Mouse (Mus musculus): Measurements from ENCODE around the gene Stxbp2. TPM values are rescaled to one million over a fixed set of nuclear protein-coding genes. Genes with fewer than 3 reads are reported as not detected.

The Stxbp2 gene
- total RNA-seq, 2 experiments from 2014 or later: 7.7 to 10.1 TPM

DNA sequence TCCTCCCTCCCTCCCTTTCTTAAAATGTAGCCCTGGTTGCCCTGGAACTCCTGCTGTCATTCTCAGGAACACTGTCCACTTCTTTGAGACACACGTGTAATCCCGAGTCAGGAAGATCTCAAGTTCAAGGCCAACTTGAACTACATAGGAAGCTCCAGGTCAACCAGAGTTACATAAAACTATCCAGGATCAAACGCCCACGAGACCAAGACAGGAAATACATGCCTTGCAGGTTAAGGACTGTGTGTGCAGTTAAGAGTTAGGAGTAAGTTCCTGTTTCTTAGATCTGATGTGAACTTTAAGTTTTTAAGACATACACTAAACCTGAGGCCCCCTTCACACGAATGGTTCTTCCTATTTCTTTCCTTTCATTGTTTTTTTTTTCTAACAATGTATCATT, 3.8 kb upstream of the Stxbp2 start:
- intact Hi-C loops (cut with DNase I): loop anchor here (10.0 kb wide), 1 partner anchor 162 kb away; the partner anchor contains the start of gene Pex11g
- DNase-seq: no peak

DNA sequence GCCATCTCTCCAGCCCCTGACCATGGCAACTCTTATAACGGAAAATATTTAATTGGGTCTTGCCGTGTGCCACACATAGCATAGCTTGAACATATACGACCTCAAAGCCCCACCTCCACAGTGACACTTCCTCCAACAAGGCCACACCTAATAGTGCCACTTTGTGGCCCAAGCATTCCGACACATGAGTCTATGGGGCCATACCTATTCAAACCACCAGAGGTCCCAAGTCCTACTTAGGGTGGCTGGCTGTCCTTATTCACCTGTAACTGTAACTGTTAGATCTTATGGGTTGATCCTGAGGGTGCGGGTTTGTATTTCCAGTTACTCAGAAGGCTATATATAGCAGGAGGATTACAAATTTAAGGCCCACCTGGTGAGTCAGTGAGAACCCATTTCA, 2.7 kb upstream of the Stxbp2 start:
- intact Hi-C loops (cut with DNase I): loop anchor here (10.0 kb wide), 1 partner anchor 163 kb away; the partner anchor contains the start of gene Pex11g
- peak in 1 of 2 experiments; percentile 30 for DNase-seq

DNA sequence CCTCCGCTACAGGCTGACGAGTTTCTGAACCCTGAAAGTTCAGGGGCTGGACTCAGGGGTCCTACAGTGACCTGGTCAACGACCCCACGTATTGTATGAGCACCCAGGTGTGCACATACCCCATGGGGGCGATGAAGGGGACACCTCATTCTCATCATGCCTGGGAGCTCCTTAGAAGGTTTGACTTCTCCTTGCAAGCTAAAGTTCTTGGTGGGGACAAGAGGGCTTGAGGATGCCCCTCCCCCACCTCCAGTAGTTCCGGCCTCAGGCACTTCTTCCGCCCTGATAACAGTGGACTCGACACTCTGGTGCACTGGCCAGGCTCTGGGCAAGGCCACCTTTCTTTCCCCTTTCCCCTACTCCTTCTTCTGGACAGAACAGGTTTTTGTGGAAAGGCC, 722 bp downstream of the Stxbp2 start:
- intact Hi-C loops (cut with DNase I): no loop called here

DNA sequence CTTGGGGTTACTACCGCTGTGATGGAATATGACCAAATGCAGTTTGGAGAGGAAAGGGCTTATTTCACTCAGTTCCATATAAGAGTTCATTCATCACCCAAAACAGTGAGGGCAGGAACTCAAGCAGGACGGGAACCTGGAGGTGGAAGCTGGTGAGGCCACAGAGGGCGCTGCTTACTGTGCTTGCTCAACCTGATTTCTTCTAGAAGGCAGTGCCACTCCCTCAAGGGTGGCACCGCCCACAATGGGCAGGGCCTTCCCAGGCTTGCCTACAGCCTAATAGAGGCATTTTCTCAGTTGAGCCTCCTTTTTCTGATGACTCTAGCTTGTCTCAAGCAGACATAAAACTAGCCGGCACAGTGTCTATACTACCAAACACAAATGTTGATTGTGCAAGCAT, 15.0 kb downstream of the Stxbp2 start:
- DNase-seq: peak in 1 of 2 experiments; percentile 36
- intact Hi-C loops (cut with DNase I): no loop called here

More for the DNA sequence above, 722 bp downstream of the Stxbp2 start:
- no peak for DNase-seq

DNA sequence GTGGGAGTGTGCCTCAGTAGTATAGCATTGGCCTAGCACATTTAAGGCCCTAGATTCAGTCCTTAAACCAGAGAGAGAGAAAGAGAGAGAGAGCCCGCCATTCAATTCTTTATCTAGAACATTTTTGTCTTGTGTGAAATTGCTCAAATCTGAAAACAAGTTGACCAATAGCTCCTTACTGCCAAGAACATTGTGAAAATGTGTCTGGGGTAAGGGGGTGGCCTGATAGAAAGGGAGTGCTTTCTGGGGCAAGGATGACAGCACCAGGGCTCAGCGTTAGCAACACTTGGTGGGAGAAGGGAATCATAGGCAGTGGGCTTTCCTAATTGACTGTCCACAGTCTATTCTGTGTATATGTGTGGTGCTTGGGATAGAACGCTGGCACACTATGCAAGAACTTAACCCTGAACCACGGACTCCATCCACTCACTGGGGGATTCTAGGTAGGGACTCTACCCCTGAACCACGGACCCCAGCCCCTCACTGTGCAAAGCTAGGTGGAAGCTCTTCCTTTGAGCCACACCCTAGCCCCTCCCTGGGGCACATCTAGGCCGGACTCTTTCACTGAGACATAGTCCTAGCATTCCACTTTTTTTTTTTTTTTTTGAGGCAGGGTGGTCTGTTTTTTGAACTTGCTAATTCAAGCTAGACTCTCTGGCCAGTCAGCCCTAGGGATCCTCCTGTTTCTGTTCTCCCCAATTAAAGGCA, 16.2 kb downstream of the Stxbp2 start:
- DNase-seq: no peak
- intact Hi-C loops (cut with DNase I): no loop called here

DNA sequence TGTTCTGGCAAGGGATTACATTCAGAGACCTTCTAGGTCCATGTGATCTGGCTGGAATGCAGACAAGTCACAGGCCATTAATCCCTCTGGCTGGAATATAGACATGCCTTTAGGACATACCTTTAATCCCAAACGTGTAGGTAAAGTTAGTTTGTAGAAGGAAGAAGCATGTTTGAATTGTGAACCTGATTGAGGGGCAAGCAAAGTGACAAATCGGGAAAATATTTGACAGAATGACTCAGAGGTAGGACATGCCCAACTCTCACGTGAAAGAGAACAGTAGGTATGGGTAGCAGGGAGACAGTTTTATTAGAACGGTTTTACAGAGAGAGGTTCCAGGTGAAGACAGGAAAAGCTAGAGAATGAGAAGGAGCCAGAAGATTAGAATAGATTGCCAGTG, 16.8 kb downstream of the Stxbp2 start:
- no peak for DNase-seq
- intact Hi-C loops (cut with DNase I): no loop called here

DNA sequence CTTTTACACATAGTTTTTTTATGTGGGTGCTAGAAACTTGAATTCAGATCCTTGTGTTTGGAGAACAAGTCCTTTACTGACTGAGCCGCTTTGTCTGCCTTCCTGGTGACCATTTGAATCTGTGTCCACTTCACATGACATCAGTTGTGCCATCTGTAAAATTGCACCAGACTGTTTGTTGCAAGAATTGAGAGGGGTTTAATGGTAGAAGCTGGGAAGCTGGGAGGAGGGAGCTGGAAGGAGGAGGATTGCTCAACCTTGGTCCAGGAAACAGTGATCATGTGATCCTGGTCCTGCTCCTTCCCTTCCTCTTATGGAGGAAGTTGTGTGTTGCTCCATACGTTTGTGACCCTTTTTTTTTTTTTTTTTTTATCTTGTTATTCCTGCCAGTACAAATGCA, 17.5 kb downstream of the Stxbp2 start:
- intact Hi-C loops (cut with DNase I): no loop called here

DNA sequence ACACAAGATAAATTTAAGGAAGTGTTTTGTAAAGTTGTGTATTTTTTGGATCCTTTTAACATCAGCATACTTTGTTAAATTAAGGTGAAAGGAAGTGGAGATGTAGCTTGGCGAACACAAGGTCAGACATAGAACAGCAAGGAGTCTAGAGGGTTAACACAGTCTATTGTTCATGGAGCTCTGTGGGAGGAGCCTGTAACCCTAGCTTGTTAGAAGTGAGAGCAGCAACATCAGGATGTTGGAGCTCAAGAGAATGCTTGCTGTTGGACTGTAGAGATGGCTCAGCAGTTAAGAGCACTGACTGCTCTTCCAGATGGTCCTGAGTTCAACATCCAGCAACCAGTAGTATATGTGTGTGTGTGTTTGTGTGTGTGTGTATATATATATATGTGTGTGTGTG, 18.2 kb downstream of the Stxbp2 start:
- intact Hi-C loops (cut with DNase I): no loop called here
- DNase-seq: no peak

More for the DNA sequence above, 17.5 kb downstream of the Stxbp2 start:
- DNase-seq: no peak

DNA sequence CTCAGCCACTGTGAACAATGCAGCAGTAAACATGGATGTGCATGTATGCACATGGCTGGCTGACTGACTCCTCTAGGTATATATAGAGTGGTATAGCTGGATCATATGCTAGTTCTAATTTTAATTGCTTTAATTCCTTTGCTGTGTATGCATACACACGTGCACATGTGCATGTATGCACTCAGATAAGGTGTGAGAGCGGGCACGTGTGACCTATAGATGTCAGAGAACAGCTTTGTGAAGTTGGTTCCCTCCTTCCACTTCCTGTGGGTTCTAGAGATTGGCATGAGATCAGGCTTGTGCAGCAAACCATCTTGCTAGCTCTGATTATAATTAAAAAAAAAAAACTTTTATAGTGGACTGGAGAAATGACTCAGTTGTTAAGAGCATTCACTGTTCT, 22.1 kb downstream of the Stxbp2 start:
- intact Hi-C loops (cut with DNase I): no loop called here
- DNase-seq: no peak

DNA sequence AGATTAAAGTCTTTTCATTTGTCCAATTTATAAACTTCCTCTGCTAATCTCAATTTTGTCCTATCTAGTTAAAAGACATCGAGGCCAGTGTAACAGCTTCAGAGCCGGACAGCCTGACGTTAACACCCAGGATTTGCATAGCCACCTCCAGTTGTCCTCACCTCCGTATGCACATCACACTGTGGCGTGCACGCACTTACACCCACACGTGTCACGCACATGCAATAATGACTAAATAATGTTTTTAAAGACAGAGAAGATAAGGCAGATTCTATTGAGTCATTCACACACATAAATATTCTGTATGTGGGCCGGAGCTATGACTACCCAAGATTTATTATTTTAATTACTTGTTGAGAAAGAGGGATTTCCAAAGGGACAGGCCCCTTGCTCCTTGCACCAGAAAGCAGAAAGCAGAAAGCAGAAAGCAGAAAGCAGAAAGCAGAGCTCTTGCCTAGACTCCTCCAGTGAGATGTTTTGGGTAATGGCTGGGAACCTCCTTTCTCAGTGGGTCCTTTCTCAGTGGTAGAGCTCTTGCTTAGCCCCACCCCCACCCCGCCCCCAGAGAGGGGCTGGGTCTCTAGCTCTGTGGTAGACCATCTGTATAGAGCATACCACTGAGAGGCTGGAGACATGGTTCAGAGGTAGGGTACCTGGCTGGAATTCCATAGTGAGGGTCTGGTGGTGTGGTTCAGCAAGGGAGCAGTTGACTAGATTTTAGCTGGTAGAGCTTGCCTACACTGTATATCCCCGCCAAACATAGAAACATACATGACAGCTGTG, 24.2 kb downstream of the Stxbp2 start:
- no peak for DNase-seq
- intact Hi-C loops (cut with DNase I): no loop called here

DNA sequence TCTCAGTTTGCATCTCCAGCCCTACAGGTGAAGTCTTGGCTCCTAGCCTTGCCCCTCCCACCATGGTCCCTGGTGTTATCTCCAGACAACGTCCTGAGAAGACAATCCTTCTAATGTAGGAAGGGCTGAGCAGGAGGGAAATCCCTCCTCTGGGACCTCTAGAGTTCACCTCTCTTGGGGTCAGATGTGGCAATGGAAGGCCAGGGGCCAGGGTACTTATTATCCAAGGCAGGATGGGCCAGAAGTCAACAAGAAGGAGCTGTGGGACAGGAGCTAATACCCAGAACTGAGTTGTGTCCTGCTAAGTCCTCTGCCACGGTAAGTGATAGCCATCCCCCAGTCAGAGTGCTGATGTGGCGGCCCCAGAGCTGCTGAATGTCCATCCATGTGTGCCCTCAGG, 24.8 kb downstream of the Stxbp2 start, which contains the start of gene Retn:
Gene Retn, plus strand, starts transcription at position 245 of the 400 bp plus-strand sequence.
- intact Hi-C loops (cut with DNase I): no loop called here
- no peak for DNase-seq

DNA sequence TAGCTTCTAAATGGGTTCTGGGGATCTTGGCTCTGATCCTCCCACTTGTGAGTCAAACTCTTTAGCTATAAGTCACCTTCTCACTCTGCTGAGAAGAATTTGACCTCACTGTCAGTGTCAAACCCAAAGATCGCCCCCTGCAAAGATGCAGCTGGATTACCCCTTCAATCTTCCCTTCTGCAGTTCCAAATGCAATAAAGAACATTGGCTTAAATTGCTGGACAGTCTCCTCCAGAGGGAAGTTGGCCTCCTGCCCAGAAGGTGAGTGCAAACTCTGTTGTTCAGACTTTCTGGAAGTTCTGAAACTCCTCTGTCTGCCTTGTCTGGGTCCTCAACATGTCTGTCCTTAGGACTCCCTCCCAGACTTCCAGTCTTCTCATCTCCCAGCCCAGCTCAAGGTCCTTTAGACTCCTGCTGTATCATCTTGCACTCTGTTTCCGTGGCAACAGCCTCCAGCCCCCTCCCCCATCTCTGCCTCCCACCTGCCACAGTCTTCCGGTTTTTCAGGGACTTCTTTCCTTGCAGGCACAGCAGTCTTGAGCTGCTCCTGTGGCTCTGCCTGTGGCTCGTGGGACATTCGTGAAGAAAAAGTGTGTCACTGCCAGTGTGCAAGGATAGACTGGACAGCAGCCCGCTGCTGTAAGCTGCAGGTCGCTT, 26.1 kb downstream of the Stxbp2 start:
- intact Hi-C loops (cut with DNase I): no loop called here

DNA sequence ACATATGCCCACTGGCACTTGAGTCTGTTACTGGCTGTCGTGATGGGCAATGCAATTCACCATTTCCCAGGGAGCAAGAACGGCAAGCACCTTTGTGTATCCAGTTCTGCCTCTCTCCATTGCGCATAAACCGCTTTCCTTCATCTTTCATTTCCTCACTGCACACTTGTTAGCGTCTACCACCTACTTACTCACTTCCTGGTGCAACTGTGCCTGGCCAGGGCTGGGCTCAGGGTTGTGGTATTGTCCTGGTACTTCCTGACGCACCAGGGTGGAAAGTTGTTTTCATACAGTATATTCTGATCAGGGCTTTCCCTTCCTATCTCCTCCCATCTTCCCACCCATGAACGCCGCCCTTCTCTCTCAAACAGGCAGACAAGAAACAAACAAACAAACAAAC, 30.1 kb downstream of the Stxbp2 start:
- DNase-seq: no peak
- intact Hi-C loops (cut with DNase I): no loop called here

More for the DNA sequence above, 26.1 kb downstream of the Stxbp2 start:
- DNase-seq: no peak

DNA sequence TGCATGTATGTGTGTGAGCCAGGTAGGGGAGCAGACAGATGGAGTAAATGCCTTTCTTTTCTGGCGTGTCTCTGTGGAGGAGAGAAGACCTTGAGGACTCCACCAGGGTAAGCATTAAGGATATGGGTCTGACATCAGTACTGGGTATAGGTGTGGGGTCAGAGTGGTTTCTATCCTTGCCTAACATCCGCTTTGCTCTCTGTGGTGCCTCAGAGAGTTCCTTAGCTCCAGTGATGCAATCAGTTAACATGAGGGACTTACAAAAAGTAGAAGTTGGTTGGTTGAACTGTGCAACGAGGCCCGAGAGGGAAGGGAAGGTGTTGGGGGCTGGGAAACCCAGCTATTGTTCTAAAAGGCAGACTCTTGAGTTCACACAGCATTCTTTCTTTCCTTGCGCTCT, 33.6 kb downstream of the Stxbp2 start:
- intact Hi-C loops (cut with DNase I): no loop called here
- DNase-seq: no peak

DNA sequence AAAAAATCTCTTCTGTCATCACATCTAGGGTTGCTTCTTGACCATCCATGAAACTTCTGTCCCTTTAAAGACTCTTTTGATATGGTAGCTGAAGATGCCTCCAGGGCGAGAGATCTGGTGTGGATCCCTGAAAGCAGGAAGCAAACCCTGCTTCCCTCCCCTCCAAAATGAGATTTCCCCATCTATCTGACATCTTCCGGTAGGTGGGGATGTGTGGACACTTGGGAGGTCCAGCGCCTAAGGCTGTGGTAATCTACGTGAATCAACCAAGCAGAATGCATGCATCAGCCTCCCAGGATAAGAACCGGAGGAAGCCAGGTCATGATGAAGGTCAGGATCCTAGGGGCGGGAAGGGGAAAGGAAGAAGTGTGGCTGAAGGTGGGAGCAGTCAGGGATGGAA, 34.8 kb downstream of the Stxbp2 start, which contains the start of gene Mcemp1:
Gene Mcemp1, plus strand, starts transcription at position 248 of the 400 bp plus-strand sequence.
- DNase-seq: no peak
- intact Hi-C loops (cut with DNase I): no loop called here

DNA sequence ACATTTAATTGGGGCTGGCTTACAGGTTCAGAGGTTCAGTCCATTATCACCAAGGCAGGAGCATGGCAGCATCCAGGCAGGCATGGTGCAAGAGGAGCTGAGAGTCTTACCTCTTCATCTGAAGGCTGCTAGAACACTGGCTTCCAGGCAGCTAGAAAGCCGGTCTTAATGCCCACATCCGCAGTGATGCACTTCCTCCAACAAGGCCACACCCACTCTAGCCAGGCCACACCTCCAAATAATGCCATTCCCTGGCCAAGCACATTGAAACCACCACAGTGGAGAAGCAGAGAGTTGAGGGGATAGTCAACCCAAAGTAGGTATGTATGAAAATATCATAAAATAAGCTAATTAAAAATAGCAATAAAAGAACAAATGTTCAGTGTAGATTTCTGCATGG, 39.6 kb downstream of the Stxbp2 start:
- intact Hi-C loops (cut with DNase I): loop anchor here (10.0 kb wide), 2 partner anchors 206 to 316 kb away; partner anchors contain the start of genes A430078G23Rik and Pex11g
- DNase-seq: no peak

DNA sequence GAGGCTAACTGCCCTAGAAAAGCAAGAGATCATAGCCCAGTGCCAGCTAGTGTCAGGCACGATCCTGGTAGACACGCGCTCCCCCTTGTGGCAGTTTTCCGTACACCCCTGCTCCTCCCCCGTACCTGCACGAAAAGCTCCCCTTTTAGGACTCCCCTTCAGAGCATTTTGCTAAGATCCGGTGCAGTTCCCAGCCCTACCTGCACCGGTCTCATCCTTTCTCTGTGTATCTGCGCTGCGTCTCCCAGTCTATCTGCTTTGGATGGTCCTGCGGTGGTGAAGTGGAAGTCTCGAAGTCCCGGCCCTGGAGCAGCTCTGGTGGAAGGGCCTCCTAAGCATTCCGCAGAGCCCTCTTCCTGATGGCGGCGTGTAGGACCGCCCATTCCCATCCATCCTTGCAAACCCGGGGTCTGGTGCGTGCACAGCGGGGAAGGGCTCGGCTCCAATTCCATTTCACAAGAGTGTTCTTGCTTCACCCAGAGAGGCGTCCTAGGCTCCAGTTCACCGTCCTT, 41.3 kb downstream of the Stxbp2 start, which contains the start of gene Fcor:
Gene Fcor, minus strand, starts transcription at position 383 of the 512 bp plus-strand sequence.
- intact Hi-C loops (cut with DNase I): loop anchor here (1.0 to 10.0 kb wide), 3 partner anchors 113 to 317 kb away; partner anchors contain the start of genes A430078G23Rik and Pex11g
- peak; percentile 78 to 88 for DNase-seq

DNA sequence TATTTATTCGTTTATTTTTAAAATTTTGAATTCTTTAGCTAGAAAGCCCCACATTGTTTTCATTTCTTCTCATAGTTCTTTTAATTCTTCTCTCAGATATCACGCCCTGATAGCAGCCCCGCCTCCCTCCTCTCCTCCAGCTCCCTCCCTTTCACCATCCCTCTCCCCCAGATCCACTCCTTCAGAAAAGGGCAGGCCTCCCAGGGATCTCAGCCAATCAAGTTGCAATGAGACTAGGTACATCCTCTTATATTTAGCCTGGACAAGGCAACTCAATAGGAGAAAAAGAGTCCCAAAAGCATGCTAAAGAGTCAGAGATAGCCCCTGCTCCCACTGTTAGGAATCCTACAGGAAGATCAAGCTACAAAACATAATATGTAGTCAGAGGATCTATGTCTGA, 43.9 kb downstream of the Stxbp2 start:
- intact Hi-C loops (cut with DNase I): loop anchor here (5.0 to 10.0 kb wide), 3 partner anchors 52 to 320 kb away; partner anchors contain the start of genes A430078G23Rik, Pet100, Pex11g and Xab2
- DNase-seq: no peak

DNA sequence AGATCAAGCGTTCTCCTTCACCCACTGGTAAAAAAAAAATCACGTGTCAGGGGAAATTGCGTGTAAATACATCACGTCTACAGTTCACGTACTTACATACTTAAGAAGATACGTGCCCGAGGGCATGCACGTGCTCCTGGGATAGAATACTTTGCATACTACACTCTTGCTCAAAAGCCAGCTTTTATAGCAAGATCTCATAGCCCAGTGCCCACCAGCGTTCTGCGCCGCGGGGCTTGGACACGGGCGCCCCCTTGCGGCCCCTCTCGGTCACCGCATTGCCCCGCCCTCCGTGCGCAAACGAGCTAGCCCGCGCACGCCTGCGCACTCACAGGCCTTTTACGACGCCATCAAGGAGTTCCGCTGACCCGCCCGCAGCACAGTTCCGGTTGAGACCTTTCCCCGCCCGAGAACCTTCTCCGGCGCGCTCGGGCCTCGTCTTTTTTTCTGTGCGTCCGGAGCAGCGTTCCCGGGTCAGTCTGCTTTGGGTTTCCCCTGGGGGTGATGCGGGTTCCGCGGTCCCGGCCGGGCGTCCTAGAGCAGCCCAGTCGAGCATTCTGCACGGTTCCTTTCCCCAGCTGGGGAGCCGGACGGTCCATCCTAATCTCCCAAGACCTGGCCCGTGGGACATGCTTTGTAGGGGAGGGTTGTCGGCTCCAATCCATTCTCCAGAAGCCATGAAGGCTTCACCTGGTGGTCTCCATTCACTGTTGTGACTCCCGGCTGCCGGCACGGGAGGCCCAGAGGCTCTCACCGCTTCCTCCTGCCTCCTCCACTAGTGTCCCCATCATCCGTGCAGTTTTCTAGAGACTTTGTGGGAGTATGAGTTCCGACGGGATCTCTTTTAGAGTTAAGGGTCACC, 45.6 kb downstream of the Stxbp2 start, which contains the start of gene Trappc5:
Gene Trappc5, plus strand, starts transcription at position 169 of the 862 bp plus-strand sequence.
- intact Hi-C loops (cut with DNase I): loop anchor here (5.0 to 10.0 kb wide), 3 partner anchors 54 to 322 kb away; partner anchors contain the start of genes A430078G23Rik, Pet100, Pex11g and Xab2

More for the DNA sequence above, 45.6 kb downstream of the Stxbp2 start, which contains the start of gene Trappc5:
- peak; percentile 94 to 96 for DNase-seq
